Mouse (Mus musculus): ENCODE data around the gene Mtf1.

The Mtf1 gene

DNA sequence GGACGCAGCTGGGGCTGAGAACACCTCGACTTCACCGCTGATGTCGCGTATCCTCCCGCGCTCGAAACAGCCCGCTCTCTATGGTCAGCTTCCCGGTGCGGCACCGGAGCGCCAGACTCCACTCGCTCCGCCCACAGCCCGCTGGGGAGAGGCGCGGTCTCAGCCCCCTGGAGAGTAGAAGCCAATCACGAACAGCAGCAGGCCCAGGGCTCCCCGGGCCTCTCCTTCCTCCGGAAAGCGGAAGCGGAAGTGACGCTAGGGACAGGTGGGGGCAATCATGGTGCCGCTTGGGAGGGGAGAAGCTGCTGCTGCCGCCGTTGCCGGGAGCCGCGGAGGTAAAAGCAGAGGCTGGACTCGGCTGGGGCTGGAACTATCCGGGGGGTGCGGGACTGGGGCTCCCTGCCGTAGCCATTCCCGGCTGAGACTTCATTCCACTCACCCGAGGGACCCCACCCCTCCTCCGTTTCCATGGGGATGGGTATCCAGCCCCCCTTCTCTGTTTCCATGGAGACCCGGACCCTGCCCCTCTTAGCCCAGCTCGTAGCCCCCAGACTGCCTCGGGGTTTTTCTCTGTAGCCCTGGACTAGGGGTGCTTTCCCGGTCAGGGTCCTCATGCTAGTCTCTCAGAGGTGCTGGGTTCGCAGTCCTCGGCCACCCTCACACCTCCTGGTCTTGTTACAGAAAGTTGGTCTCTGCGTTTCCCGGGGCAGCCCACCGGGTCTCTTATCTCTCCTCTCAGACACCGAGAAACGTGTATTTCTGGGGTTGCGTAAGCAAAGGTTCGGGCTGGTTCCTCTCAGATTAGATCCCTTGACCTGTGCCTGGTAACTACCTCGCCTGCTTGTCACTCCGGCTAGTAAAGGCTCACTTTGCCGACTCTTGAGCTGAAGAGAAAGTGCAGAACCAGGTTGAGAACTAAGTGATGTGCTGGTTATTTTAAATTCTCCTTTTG, 681 bp downstream of the Mtf1 start:
- in situ Hi-C loops (cut with MboI), result no loop called here

DNA sequence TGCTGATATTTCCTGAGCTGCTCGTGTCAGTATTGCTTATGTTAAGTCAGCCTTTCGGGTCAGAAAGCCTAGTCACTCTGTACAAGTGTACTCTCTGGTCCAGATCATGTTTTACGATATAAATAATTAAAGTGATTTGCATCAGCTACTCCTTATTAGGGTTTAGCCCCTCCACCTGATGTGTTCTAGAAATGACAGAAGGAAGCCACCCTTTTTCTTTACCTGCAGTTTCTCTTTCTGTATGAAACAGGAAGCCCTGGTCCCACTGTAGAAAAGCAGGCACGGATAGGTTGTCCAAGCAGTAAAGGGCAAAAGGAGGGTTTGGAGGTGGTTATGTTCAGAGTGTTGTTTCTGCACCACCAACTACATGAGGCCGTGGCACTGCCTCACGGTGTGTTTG, 1.5 kb downstream of the Mtf1 start:
- in situ Hi-C loops (cut with MboI), result no loop called here

DNA sequence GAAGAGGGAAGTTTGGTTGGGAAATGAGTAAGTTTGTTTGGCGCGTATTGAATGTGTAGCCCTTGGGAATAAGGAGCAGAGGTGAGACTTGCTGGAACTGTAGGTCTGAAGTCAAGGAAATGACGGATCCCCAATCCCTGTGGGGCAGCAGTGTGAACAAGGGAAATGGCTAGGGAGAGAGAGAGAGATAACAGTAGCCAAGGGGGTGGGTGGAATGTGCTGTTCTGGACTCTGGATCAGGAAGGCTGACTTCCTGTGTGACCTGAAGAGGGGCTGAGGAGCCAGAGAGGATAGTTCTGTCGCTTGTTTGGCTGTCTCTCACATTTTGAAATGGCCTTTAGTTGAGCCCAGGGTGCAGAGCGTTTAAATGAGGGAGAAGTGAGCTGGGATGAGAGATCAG, 6.6 kb downstream of the Mtf1 start:
- in situ Hi-C loops (cut with MboI), result no loop called here

DNA sequence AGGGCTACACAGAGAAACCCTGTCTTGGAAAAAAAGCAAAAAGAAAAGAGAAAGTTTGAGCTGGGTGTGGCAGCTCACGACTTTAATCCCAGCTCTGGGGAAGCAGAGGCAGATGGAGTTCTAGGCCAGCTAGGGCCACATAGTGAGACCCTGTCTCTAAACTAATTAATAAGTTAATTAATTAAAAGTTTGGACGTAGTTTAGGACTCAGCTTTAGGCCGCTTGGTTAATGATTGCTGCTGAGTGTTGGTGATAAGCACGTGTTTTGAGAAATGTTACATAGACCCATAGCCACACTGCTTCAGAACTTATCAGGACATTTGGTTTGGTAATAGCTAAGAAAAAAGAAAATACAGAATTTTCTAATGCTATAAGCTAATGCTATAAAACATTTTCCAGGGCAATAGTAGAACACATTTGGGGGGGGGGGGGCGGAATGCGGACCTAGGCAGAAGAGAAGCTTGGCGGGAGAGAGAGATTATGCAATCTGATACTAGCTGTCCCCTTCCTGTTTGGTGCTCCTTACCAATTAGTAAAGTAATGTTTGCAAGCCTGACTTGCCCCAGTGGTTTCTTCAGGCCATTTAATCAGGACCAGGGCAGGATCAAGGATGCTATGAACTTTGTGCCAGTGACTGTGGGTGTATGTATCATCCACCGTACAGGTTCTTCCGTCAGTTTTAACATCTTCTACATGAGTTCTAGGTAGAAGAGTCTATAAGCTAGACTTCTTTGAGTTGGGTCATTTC, 7.4 kb downstream of the Mtf1 start:
- in situ Hi-C loops (cut with MboI), result no loop called here

DNA sequence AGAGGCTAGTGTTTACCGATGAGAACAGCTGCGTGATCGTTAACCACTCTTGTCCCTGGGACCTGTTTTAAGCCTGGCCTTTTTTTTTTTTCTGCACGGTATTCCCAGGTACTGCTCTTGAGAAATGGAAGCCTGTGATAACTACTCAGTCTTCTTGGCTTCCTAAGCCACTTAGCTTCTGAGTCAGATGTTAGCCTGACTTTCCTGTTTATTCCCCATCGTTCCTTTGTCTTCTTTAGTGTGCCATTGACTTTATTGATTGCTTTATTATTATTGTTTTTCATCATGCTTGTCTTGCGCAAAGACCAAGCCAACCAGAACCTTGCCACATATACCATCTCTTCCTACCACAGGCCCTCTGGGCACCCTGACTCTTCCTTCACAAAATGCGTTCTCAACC, 8.2 kb downstream of the Mtf1 start:
- in situ Hi-C loops (cut with MboI), result no loop called here

DNA sequence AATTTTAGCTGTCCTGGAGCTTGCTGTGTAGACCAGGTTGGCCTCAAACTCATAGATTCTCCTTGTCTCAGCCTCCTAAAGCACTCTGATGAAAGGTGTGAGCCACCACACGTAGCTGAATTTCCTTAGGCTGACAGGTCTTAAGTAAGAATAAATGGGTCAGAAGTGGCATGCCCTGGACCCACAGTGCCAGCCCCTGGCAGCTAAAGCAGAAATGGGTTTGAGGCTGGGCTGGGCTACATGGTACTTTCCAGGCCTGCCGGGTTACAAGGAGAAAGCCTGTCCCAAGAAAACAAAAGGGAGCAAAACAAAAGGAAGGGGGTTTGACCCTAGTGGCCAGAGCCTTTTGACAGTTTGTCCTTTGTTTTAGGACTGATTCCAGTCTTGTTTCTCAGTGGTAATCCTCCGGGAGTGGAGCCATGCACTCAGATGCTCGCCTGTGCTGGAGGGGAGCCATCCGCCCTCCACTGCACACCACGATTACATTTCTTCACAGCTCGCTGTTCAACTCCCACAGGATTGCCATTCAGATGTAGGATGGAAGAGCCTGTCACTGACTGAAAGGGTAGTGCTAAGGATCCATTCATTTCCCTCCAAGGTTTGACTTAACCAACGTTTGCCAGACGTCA, 9.6 kb downstream of the Mtf1 start:
- in situ Hi-C loops (cut with MboI), result no loop called here

DNA sequence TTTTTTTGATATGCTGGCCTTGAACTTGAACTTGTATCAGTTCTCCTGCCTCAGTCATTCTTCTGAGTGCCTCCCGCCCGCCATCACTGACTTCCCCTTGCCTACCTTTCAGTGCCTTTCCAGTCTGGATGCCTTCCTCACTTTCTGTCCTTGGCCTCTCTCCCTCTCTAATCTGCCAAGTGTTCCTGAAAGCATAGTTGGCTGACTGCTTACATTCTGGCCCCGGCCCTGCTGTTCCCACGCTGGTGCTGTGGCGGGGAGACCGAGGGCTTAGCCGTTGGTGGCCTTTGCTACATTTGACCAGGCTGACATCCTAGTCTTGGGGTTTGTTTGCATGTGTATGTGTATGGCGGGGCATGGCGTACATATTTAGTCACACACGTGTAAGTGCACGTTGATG, 14.0 kb downstream of the Mtf1 start:
- in situ Hi-C loops (cut with MboI), result no loop called here

DNA sequence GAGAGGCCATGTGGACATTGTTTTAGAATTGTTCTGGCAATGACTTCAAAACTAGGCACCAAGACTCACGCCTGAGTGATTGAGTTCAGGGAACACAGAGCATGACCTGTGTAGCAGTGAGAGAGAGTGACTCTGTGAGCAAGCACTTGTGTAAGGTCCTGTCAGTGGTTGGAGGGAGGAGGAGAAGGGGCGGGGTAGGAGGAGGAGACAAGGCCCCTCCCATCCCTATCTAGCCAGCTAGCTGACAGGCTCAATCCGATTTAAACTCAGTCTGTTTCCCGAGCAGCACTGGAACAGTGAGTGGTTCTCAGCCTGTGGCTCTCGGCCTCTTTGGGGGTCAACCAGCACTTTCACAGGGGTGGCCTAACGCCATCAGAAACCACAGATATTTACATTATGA, 15.9 kb downstream of the Mtf1 start:
- in situ Hi-C loops (cut with MboI), result no loop called here

DNA sequence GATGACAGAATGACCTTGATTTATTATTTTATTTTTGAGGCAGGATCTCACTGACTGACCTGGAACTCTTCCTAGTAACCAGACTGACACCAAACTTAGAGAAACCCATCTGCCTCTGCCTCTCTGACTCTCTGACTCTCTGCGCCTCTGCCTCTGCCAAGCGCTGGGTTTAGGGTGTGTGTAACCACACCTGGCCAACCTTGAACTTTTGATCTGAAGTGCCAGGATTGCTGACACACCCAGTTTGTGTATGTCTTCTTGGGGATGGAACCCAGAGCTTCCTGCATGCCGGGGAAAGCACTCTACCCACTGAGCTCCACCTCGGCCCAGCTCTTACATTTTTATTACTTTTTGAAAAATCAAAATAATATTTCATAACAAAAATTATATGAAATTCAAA, 16.9 kb downstream of the Mtf1 start:
- in situ Hi-C loops (cut with MboI), result no loop called here

DNA sequence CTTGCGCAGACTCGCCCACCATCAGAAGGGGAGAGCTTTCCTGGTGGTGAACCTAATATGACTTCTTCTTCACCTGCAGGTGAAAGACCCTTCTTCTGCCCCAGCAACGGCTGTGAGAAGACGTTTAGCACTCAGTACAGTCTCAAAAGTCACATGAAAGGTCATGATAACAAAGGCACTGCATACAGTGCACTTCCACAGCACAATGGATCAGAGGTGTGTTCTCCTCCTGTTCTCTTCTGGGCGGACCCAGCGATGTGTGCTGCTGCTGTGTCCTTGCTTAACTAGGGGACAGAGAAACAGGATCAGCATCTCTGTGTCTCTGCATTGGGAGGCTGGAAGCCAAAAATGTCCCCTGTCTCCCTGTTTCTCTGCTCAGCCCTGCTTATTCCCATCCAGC, 23.1 kb downstream of the Mtf1 start:
- in situ Hi-C loops (cut with MboI), result no loop called here

DNA sequence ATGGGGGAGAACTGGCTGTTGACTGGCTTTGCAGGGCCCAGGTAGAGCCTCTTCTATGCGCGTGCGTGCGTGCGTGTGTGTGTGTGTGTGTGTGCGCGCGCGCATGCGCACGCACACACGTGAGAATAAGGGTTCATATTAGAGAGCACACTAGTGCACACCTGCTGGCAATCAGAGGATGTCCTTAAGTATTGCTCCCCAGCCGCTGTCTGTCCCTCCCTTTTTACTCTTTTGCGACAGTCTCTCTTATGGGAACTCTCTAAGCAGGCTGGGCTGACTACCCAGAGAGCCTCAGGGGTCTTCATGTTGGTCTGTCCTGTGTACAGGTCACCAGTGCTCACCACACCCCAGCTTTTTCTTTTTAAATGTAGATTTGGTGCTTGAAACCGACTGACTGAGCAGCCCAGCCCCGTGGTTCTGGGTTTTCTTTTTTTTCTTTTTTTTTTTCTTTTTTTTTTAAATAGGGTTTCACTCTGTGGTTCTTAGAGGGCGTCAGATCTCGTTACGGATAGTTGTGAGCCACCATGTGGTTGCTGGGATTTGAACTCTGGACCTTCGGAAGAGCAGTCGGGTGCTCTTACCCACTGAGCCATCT, 23.6 kb downstream of the Mtf1 start:
- in situ Hi-C loops (cut with MboI), result no loop called here

DNA sequence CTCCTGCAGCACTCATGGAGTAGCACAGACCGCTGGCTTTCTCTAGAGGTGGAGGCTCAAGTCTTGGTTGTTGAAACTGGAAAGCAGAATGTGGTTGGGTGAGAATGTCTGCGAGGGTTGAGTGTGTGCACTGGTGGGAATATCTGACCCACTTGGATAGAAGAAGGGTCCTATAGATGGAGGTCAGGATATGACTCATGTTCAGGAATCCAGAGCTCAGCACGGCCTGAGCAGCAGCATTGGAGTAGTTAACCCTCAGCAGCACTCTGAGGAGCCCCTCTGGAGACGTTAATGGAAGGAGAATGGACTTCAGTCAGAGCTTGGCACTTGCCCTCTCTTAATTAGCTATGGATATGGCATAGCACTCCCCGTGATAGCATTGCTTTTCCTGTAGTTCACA, 27.8 kb downstream of the Mtf1 start:
- in situ Hi-C loops (cut with MboI), result no loop called here

DNA sequence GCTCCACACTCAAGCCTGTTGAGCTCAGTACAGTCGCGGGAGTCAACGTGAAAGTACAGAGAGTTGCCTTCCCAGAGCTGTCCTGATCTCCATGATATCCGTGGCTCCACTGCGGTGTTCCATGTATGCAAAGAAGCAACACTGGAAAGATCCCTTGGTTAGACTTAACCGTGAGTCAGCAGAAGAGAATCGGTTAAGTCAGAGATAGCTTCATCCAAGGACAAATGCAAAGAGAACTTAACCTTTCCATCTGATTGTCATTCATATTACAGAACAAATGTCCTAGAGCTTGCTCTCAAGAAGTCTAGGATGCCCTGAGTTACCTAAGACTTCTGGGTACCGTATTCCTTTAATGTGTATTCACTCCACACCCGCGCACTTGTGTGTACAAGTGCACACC, 30.9 kb downstream of the Mtf1 start:
- in situ Hi-C loops (cut with MboI), result no loop called here

DNA sequence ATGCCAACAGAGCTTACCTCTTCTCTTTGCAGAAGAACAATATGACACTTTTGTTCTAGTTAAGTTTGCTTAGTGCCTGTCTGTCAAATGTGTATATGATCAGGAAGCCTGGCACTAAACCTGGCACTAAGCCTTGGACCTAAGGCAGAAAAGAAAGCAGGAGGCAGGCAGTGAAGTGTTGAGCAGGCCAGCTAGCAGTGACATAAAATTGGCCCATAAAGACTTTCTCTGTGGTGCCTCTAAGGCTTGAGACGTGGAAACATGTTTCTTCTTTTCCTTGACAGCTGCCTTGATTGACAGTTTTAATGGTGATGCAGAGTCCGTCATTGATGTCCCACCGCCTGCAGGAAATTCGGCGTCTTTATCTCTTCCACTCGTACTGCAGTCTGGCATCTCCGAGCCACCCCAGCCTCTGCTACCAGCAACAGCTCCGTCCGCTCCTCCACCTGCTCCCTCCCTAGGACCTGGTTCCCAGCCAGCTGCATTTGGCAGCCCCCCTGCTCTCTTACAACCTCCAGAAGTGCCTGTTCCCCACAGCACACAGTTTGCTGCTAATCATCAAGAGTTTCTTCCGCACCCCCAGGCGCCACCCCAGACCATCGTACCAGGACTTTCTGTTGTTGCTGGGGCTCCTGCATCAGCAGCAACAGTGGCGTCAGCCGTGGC, 36.3 kb downstream of the Mtf1 start:
- in situ Hi-C loops (cut with MboI), result no loop called here

DNA sequence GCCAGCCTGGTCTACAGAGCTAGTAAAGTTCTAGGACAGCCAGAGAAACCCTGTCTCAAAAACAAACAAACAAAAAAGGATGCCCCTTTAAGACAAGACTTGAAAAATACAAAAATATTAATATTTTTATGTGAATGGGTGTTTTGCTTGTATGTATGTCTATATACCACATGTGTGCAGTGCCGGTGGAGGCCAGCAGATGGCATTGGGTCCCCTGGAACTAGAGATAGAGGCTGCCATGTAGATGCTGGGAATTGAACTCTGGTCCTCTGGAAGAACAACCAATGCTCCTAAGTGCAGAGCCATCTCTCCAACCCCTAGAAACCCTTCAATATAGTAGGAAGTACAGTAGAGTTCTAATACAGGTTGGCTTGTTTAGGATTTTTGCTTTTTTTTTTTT, 39.1 kb downstream of the Mtf1 start:
- in situ Hi-C loops (cut with MboI), result no loop called here

DNA sequence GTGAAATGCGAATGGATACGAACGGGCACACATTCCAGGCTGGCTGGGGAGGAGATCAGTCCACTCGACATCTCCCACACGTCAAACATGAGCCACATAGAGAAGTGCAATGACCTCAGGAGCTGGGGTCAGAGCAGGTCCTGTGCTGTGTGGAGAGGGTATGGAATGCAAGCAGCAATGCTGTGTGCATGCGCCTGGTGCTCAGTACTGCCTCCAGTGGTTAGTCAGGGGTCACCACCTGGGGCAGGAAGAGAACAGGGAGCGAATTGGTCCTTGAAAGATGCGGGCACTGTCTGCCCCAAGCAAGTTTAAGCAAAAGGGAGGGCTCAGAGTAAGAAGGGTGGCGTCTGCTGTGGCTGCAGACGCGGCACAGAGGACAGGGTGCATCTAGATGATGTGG, 41.6 kb downstream of the Mtf1 start:
- in situ Hi-C loops (cut with MboI), result no loop called here

DNA sequence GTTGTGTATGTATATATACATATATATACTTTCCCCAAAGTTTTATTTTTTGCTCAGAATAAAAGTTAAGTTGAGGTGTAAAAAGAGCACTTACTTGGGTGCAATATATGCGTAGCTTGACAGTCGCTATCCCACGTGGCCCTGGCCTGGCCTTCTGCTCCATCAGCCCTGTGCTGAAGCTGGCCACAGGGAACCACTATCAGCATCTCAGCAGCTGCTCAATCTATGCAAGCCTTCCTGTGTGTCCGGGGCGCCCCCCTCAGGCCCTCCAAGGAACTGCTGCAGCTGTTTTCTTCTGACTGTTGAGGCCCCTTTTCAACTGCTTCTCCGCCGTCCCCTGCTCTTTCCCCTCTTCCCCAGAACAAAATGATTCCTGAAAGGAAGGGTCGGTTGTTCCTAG, 45.7 kb downstream of the Mtf1 start:
- in situ Hi-C loops (cut with MboI), result no loop called here

DNA sequence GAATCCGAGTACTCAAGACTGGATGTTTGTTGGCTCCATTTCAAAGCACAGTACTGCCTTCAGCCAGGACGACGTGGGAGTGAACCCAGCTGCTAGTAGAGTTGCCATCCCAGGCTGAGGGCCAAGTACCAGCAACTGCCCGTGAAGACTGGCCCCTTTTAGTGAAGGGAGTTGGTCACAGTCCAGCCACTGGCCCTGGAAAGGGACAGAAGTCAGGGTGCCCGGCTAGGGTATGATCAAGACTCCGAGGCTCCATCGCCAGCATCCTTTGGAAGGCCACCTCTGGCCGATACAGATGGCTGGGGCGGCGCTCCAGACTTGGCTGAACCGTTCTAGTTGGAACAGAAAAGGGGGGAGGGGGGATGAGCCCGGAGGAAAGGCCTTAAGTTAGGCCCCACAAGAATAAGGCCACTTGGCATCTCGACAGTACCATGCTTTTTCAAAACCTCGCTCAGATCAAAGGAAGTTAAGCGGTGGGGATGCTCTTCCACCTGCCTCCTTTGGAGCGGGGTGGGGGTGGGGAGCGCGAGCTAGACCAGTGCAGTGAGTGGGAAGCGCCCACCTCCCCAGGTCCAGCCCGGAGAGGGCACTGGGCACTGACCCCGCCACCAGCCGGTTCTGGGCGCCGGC, 47.8 kb downstream of the Mtf1 start:
- in situ Hi-C loops (cut with MboI), result no loop called here

DNA sequence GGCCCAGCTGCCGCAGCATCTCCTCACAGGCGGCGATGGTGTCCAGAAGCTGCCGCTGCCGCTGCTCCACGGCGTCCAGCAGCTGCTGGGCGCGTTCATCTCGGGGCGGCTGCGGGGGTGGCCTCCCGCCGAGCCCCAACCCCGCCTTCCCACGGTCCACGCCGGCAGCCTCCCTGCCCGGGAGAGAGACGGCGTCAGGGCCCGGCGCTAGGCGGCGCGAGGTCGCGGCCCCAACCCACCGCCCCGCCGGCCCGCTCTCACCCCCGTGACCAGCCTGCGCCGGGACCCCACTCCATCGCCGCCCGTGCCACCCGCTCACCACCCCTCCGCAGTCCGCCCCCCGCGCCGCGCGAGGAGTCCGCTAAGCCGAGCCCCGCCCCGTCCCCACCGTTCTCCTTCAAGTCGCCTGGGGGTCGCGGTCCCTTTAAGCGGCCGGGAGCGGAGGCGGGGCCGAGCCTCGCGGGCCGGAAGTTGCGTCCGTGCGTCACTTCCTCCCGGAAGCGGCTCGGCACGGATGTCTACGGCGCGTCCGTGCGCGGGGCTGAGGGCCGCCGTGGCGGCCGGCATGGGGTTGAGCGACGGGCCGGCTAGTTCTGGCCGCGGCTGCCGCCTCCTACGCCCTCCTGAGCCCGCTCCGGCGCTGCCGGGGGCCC, 48.5 kb downstream of the Mtf1 start, which contains the start of gene Yrdc:
Gene Yrdc (plus strand): TSS at position 419 of the 653 bp plus-strand sequence.
- in situ Hi-C loops (cut with MboI), result no loop called here

DNA sequence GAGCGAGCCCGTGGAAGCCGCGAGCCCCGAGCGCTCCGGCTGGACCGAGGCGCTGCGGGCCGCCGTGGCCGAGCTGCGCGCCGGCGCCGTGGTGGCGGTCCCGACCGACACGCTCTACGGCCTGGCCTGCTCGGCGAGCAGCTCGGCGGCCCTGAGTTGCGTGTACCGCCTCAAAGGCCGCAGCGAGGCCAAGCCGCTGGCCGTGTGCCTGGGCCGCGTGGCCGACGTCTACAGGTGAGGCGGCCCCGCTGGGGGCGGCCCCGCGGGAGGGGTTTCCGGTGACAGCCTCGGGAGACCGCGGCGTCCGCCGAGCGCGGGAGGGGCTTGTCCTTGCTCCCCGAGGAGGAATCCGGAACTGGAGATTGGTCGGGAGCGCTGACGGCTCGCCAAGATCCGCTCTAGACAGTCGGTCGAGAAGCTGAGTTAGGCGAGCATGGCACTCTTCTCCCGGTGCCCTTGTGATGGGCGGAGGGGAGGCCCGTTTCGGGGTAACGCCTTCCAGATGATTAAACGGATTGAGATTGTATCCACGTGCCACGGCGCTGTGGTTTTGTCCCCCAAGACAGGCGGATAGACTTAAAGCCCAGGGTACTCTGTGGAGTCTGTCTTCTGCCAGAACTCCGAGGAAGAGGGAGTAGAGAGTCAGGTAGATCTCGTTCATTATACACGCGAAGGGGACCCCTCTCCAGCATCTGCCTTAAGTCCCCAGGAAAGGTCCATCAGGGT, 49.2 kb downstream of the Mtf1 start, which contains the start of gene 1110065P20Rik:
Gene 1110065P20Rik (minus strand): TSS at position 264 of the 726 bp plus-strand sequence.
- in situ Hi-C loops (cut with MboI), result no loop called here

Measured in mature B cell (primary cell).